Mouse (Mus musculus): Measurements from ENCODE around the gene C130050O18Rik. TPM values are rescaled to one million over a fixed set of nuclear protein-coding genes. Genes with fewer than 3 reads are reported as not detected.

Gene C130050O18Rik
- polyA plus RNA-seq, 1 experiment: 0.12 TPM

- H3K27ac ChIP-seq (ENCODE audit: control insufficient read depth, insufficient read depth, low read depth, low read length): no peak overlapping the region
- H3K27me3 ChIP-seq (ENCODE audit: control insufficient read depth, insufficient read depth, low read length): no peaks in the 10 kb centered on the region
- H3K36me3 ChIP-seq (ENCODE audit: control insufficient read depth, insufficient read depth, low read length): no peaks in the 10 kb centered on the region
- TF ChIP-seq POLR2A (IDR thresholded peaks at IDR 0.05; ENCODE audit: control insufficient read depth, low read depth, low read length) (no peak), CTCF (IDR thresholded peaks at IDR 0.05; ENCODE audit: control insufficient read depth, insufficient read depth, insufficient replicate concordance, low read depth, low read length) (no peak)
- H3K4me3 ChIP-seq (ENCODE audit: control insufficient read depth, low read depth, low read length): no peak overlapping the region
- peaks cover 7% of the 10 kb centered on the region for H3K4me1 ChIP-seq (ENCODE audit: control insufficient read depth, insufficient read depth, low read length)
These were observed 38.6 kb upstream of the C130050O18Rik start for GRCm38 (mm10) chr5:139366484-139366883.

GRCm38 (mm10) chr5:139367884-139368458 is 37.1 kb upstream of the C130050O18Rik start:
- H3K27ac ChIP-seq (ENCODE audit: control insufficient read depth, insufficient read depth, low read depth, low read length): no peak overlapping the region
- H3K4me3 ChIP-seq (ENCODE audit: control insufficient read depth, low read depth, low read length): no peak overlapping the region
- no peaks in the 10 kb centered on the region for H3K36me3 ChIP-seq (ENCODE audit: control insufficient read depth, insufficient read depth, low read length)
- peaks cover 13% of the 10 kb centered on the region for H3K4me1 ChIP-seq (ENCODE audit: control insufficient read depth, insufficient read depth, low read length)
- no peaks in the 10 kb centered on the region for H3K27me3 ChIP-seq (ENCODE audit: control insufficient read depth, insufficient read depth, low read length)
- TF ChIP-seq POLR2A (IDR thresholded peaks at IDR 0.05; ENCODE audit: control insufficient read depth, low read depth, low read length) (no peak), CTCF (IDR thresholded peaks at IDR 0.05; ENCODE audit: control insufficient read depth, insufficient read depth, insufficient replicate concordance, low read depth, low read length) (no peak)

- no peaks in the 10 kb centered on the region for H3K27me3 ChIP-seq (ENCODE audit: control insufficient read depth, insufficient read depth, low read length)
- TF ChIP-seq POLR2A (IDR thresholded peaks at IDR 0.05; ENCODE audit: control insufficient read depth, low read depth, low read length) (no peak), CTCF (IDR thresholded peaks at IDR 0.05; ENCODE audit: control insufficient read depth, insufficient read depth, insufficient replicate concordance, low read depth, low read length) (no peak)
- no peaks in the 10 kb centered on the region for H3K36me3 ChIP-seq (ENCODE audit: control insufficient read depth, insufficient read depth, low read length)
- peaks cover 13% of the 10 kb centered on the region for H3K4me1 ChIP-seq (ENCODE audit: control insufficient read depth, insufficient read depth, low read length)
- H3K27ac ChIP-seq (ENCODE audit: control insufficient read depth, insufficient read depth, low read depth, low read length): no peak overlapping the region
- H3K4me3 ChIP-seq (ENCODE audit: control insufficient read depth, low read depth, low read length): no peak overlapping the region
These were observed 36.3 kb upstream of the C130050O18Rik start for GRCm38 (mm10) chr5:139368638-139369320.

- Histone ChIP-seq H3K4me3 (ENCODE audit: control insufficient read depth, low read depth, low read length) (no peak overlapping the region), H3K4me1 (ENCODE audit: control insufficient read depth, insufficient read depth, low read length) (peaks cover 7% of the 10 kb centered on the region), H3K27ac (ENCODE audit: control insufficient read depth, insufficient read depth, low read depth, low read length) (no peak overlapping the region), H3K27me3 (ENCODE audit: control insufficient read depth, insufficient read depth, low read length) (no peaks in the 10 kb centered on the region), H3K36me3 (ENCODE audit: control insufficient read depth, insufficient read depth, low read length) (no peaks in the 10 kb centered on the region)
- no peak for TF ChIP-seq POLR2A (IDR thresholded peaks at IDR 0.05; ENCODE audit: control insufficient read depth, low read depth, low read length)
- TF ChIP-seq CTCF (IDR thresholded peaks at IDR 0.05; ENCODE audit: control insufficient read depth, insufficient read depth, insufficient replicate concordance, low read depth, low read length): no peak
These were observed 34.7 kb upstream of the C130050O18Rik start for GRCm38 (mm10) chr5:139370336-139370735.

- H3K36me3 ChIP-seq (ENCODE audit: control insufficient read depth, insufficient read depth, low read length): no peaks in the 10 kb centered on the region
- no peaks in the 10 kb centered on the region for H3K27me3 ChIP-seq (ENCODE audit: control insufficient read depth, insufficient read depth, low read length)
- peaks cover 7% of the 10 kb centered on the region for H3K4me1 ChIP-seq (ENCODE audit: control insufficient read depth, insufficient read depth, low read length)
- peak overlapping the region; percentile 78 for H3K4me3 ChIP-seq (ENCODE audit: control insufficient read depth, low read depth, low read length)
- H3K27ac ChIP-seq (ENCODE audit: control insufficient read depth, insufficient read depth, low read depth, low read length): peak overlapping the region; percentile 82; the same call in 1 of the 2 replicates
- TF ChIP-seq POLR2A (IDR thresholded peaks at IDR 0.05; ENCODE audit: control insufficient read depth, low read depth, low read length) (no peak), CTCF (IDR thresholded peaks at IDR 0.05; ENCODE audit: control insufficient read depth, insufficient read depth, insufficient replicate concordance, low read depth, low read length) (no peak)
These were observed 34.0 kb upstream of the C130050O18Rik start for GRCm38 (mm10) chr5:139371118-139371517.

- peak overlapping the region; percentile 82 for H3K27ac ChIP-seq (ENCODE audit: control insufficient read depth, insufficient read depth, low read depth, low read length)
These were observed 33.3 kb upstream of the C130050O18Rik start for GRCm38 (mm10) chr5:139371631-139372401.

GRCm38 (mm10) chr5:139373126-139373525 is 32.0 kb upstream of the C130050O18Rik start:
- H3K27ac ChIP-seq (ENCODE audit: control insufficient read depth, insufficient read depth, low read depth, low read length): no peak overlapping the region
- H3K4me1 ChIP-seq (ENCODE audit: control insufficient read depth, insufficient read depth, low read length): peaks cover 7% of the 10 kb centered on the region
- no peaks in the 10 kb centered on the region for H3K27me3 ChIP-seq (ENCODE audit: control insufficient read depth, insufficient read depth, low read length)
- no peak for TF ChIP-seq CTCF (IDR thresholded peaks at IDR 0.05; ENCODE audit: control insufficient read depth, insufficient read depth, insufficient replicate concordance, low read depth, low read length)
- TF ChIP-seq POLR2A (IDR thresholded peaks at IDR 0.05; ENCODE audit: control insufficient read depth, low read depth, low read length): no peak
- no peaks in the 10 kb centered on the region for H3K36me3 ChIP-seq (ENCODE audit: control insufficient read depth, insufficient read depth, low read length)
- no peak overlapping the region for H3K4me3 ChIP-seq (ENCODE audit: control insufficient read depth, low read depth, low read length)

More at GRCm38 (mm10) chr5:139371631-139372401, 33.3 kb upstream of the C130050O18Rik start:
- TF ChIP-seq POLR2A (IDR thresholded peaks at IDR 0.05; ENCODE audit: control insufficient read depth, low read depth, low read length): peak; percentile 98
- TF ChIP-seq CTCF (IDR thresholded peaks at IDR 0.05; ENCODE audit: control insufficient read depth, insufficient read depth, insufficient replicate concordance, low read depth, low read length): no peak
- H3K4me1 ChIP-seq (ENCODE audit: control insufficient read depth, insufficient read depth, low read length): peaks cover 7% of the 10 kb centered on the region
- no peaks in the 10 kb centered on the region for H3K27me3 ChIP-seq (ENCODE audit: control insufficient read depth, insufficient read depth, low read length)
- H3K4me3 ChIP-seq (ENCODE audit: control insufficient read depth, low read depth, low read length): peak overlapping the region; percentile 78
- H3K36me3 ChIP-seq (ENCODE audit: control insufficient read depth, insufficient read depth, low read length): no peaks in the 10 kb centered on the region

Data from testis, adult 2 months (tissue).